Mouse (Mus musculus) embryonic fibroblast, embryonic 13.5 days (primary cell): ENCODE measurements around the gene Snx33. TPM values are rescaled to one million over a fixed set of nuclear protein-coding genes. Genes with fewer than 3 reads are reported as not detected.

Experiments
- H3K27ac ChIP-seq: 2 replicates; pipeline ENCODE4 v1.5.1; 2012; ENCODE audit warnings: low read length, control low read depth, inconsistent platforms; ENCODE audit not compliant: insufficient read depth
- H3K4me1 ChIP-seq: 2 replicates; pipeline ENCODE4 v1.6.1; 2011; ENCODE audit warnings: low read length; ENCODE audit not compliant: control insufficient read depth, insufficient read depth
- H3K4me3 ChIP-seq: 2 replicates; pipeline ENCODE4 v1.5.1; 2011; ENCODE audit warnings: mild to moderate bottlenecking, control low read depth, low read length; ENCODE audit not compliant: insufficient read depth
- CTCF ChIP-seq: IDR thresholded peaks from 2 replicates; pipeline ENCODE4 v1.5.1; 2011; ENCODE audit warnings: mild to moderate bottlenecking, control low read depth, low read length, moderate library complexity, borderline replicate concordance; ENCODE audit not compliant: insufficient read depth
- POLR2A ChIP-seq: IDR thresholded peaks from 2 replicates; pipeline ENCODE4 v1.6.1; 2011; ENCODE audit warnings: low read depth, mild to moderate bottlenecking, control low read depth, low read length, moderate library complexity
- polyA plus RNA-seq: library from polyadenylated mRNA; stranded (reverse); fragments of >200 nt; gene quantifications from 2 replicates; pipeline ENCODE4 v1.2.4, GENCODE M21; 2011; ENCODE audit warnings: low read depth; ENCODE audit not compliant: missing spikeins, insufficient read length

The Snx33 gene
- polyA plus RNA-seq, 1 experiment, result 20.7 TPM

DNA sequence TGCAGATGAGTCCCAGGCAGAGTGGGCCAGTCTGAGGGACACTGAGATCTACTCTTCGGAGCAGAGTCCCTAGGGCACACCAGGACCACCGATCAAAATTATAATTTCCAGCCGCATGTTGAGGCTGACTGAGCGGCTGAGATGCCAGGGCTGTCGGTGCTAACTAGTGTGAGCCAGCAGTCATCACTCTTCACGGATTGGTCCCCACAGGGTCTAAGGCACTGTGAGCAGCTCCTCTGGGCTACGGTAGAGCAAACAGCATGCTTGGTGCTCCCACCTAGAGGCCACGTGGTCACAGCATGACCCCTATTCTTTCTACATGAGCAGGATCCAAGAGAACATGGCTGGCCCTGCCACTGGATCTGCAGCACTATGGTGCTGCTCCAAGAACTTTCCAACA, 34.9 kb downstream of the Snx33 start:
- no peak overlapping the region for H3K27ac ChIP-seq
- no peak for TF ChIP-seq CTCF
- TF ChIP-seq POLR2A, result no peak
- H3K4me3 ChIP-seq, result no peak overlapping the region
- H3K4me1 ChIP-seq, result no peaks in the 10 kb centered on the region

DNA sequence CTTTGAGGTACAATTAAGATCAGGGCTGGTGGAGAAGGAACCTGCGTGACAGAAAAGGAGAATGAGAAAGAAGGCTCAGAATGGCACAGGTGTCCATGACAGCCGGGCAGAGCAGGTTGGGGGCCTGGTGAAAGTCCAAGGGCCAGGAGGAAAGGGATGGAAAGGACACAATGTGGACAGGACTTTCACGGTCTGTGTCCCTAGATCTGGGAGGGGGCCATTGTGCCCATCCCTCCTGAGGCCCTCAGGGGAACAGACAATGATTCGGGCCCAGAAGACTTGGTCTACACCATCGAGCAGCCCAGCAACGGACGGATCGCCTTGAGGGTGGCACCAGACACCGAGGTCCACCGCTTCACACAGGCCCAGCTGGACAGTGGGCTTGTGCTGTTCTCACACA, 36.1 kb downstream of the Snx33 start:
- Histone ChIP-seq H3K4me3 (no peak overlapping the region), H3K4me1 (no peaks in the 10 kb centered on the region), H3K27ac (no peak overlapping the region)
- TF ChIP-seq POLR2A, result no peak
- no peak for TF ChIP-seq CTCF

DNA sequence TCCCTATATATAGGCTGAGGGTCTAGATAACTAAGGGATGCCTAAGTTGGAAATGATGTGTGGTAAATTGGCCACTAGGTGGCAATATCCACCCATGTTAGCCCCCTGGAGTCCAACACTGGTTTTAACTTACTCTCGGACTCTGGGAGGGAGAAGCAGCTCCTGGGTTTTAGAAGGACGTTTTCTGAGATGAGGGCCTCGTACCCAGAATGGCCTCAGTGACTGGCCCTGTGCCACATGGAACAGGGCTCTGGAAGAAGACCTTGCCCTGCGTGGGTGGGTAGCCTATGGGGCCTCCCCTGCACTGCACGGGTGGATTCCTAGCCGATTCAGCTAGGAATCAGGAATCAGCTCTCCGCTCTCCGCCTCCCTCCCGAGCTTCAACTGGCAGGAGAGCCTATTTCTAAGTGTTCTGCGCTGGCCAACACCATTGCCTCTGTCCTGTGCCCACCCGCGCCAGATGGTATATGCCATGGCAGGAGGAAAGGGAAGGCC, 36.6 kb downstream of the Snx33 start:
- Histone ChIP-seq H3K4me1 (no peaks in the 10 kb centered on the region), H3K27ac (no peak overlapping the region), H3K4me3 (no peak overlapping the region)
- no peak for TF ChIP-seq POLR2A
- TF ChIP-seq CTCF, result no peak

- H3K27ac ChIP-seq, result no peak overlapping the region
- TF ChIP-seq POLR2A (no peak), CTCF (no peak)
- no peaks in the 10 kb centered on the region for H3K4me1 ChIP-seq
- no peak overlapping the region for H3K4me3 ChIP-seq
Observed at GRCm38 (mm10) chr9:56890522-56891250, 37.5 kb downstream of the Snx33 start.

DNA sequence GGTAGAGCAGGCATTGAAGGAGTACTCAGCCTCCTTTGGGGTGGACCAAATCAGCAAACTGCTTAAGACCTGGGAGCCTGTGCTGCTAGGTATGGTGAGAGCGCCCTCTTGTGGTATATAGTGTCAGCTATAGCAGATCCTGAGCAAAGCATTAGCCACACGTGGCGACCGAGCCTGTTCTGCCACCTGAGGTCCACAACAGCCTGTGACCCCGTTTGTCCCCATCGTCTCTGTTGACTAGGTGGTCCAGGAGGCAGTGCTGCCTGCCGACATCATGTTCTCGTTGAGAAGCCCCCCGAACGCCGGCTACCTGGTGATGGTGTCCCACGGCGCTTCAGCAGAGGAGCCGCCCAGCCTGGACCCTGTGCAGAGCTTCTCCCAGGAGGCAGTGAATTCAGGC, 38.4 kb downstream of the Snx33 start:
- H3K4me3 ChIP-seq, result no peak overlapping the region
- TF ChIP-seq POLR2A, result no peak
- peak; percentile 87 for TF ChIP-seq CTCF
- H3K27ac ChIP-seq, result no peak overlapping the region
- H3K4me1 ChIP-seq, result no peaks in the 10 kb centered on the region

GRCm38 (mm10) chr9:56887581-56887980, 40.6 kb downstream of the Snx33 start:
- H3K4me1 ChIP-seq, result peaks cover 2% of the 10 kb centered on the region
- H3K27ac ChIP-seq, result no peak overlapping the region
- no peak for TF ChIP-seq POLR2A
- TF ChIP-seq CTCF, result no peak
- H3K4me3 ChIP-seq, result no peak overlapping the region

DNA sequence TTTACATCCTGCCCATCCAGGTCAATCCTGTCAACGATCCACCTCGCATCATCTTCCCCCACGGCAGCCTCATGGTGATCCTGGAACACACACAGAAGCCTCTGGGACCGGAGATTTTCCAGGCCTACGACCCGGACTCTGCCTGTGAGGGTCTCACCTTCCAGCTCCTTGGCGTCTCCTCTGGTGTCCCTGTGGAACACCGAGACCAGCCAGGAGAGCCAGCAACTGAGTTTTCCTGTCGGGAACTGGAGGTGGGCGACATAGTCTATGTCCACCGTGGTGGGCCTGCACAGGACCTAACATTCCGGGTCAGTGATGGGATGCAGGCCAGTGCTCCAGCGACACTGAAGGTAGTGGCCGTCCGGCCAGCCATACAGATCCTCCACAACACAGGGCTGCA, 41.6 kb downstream of the Snx33 start:
- H3K4me1 ChIP-seq, result peaks cover 5% of the 10 kb centered on the region
- H3K27ac ChIP-seq, result no peak overlapping the region
- TF ChIP-seq CTCF (no peak), POLR2A (no peak)
- H3K4me3 ChIP-seq, result no peak overlapping the region

- no peak for TF ChIP-seq POLR2A
- TF ChIP-seq CTCF, result peak; percentile 71; the same call in 1 of the 2 replicates
- no peak overlapping the region for H3K4me3 ChIP-seq
- peaks cover 5% of the 10 kb centered on the region for H3K4me1 ChIP-seq
- no peak overlapping the region for H3K27ac ChIP-seq
Observed at GRCm38 (mm10) chr9:56886113-56886512, 42.1 kb downstream of the Snx33 start.

DNA sequence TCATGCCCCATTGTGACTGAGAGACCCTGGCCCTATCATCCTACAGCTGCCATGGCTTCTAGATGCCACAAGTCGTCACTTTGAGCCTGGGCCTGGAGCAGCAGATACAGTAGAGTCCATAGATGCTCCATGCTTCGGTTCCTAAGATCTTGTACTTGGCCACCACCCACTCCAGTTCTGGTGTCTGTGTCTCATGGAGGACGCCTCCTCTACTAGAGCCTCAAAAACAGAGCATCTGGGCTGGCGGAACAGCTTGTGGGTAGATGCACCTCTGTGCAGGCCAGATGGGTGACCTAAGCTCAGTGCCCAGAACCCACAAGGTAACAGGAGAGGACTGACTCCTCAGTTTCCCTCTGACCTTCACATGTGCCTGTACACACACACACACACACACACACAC, 43.8 kb downstream of the Snx33 start:
- TF ChIP-seq CTCF (no peak), POLR2A (no peak)
- peaks cover 5% of the 10 kb centered on the region for H3K4me1 ChIP-seq
- H3K27ac ChIP-seq, result no peak overlapping the region
- no peak overlapping the region for H3K4me3 ChIP-seq

DNA sequence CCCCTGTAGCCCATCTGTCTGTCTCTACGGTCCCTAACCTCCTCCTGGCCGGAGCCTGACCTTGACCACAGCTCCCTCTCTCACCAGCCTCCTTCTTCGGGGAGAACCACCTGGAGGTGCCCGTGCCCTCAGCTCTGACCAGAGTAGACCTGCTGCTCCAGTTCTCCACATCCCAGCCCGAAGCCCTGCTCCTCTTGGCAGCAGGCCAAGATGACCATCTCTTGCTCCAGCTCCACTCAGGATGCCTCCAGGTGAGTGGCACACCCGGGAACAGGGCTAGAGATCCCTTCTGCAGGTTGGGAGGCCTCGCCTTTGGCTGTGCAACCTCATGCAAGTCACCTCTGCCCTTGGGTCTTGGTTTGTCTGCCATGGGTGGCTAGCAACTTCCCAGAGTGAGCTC, 44.7 kb downstream of the Snx33 start:
- H3K4me1 ChIP-seq, result peaks cover 5% of the 10 kb centered on the region
- no peak overlapping the region for H3K27ac ChIP-seq
- H3K4me3 ChIP-seq, result no peak overlapping the region
- TF ChIP-seq CTCF (no peak), POLR2A (no peak)
